Mouse (Mus musculus) lung, postnatal 0 days (tissue): ENCODE results near the gene Parp16. TPM values are rescaled to one million over a fixed set of nuclear protein-coding genes. Genes with fewer than 3 reads are reported as not detected.
"Not testable (repeated sequence)": the region's sequence is repeated elsewhere in the genome, so short reads cannot be mapped to it uniquely, and the experiment has no call there.

Experiments used
- ATAC-seq: fragments of 200-750 bp; cut with Nextera tagmentation; 2 replicates; pipeline ENCODE4 v1.8.0; 2017; ENCODE audit warnings: moderate library complexity
- DNase-seq: peaks from one replicate; pipeline ENCODE4 v3.0.0-alpha.2; 2016; ENCODE audit warnings: low spot score
- H3K27ac ChIP-seq: fragments of 300-500 bp; sonication (generic); 2 replicates; pipeline ENCODE4 v1.5.1; 2014; ENCODE audit warnings: antibody characterized with exemption, mild to moderate bottlenecking, low read length, mixed read lengths
- H3K27me3 ChIP-seq: fragments of 300-500 bp; sonication (generic); replicated peaks from 2 replicates; pipeline ENCODE4 v1.6.1; 2014; ENCODE audit warnings: low read length, mixed read lengths; ENCODE audit not compliant: insufficient read depth
- H3K36me3 ChIP-seq: fragments of 300-500 bp; sonication (generic); 2 replicates; pipeline ENCODE4 v1.6.1; 2014; ENCODE audit warnings: low read length, mixed read lengths; ENCODE audit not compliant: insufficient read depth
- H3K4me1 ChIP-seq: fragments of 300-500 bp; sonication (generic); 2 replicates; pipeline ENCODE4 v1.6.1; 2014; ENCODE audit warnings: antibody characterized with exemption, low read depth, low read length, mixed read lengths; ENCODE audit not compliant: insufficient read depth
- H3K4me2 ChIP-seq: fragments of 300-500 bp; sonication (generic); replicated peaks from 2 replicates; pipeline ENCODE4 v1.6.1; 2014; ENCODE audit warnings: low read depth, mild to moderate bottlenecking, low read length, moderate library complexity, mixed read lengths
- H3K4me3 ChIP-seq: fragments of 300-500 bp; sonication (generic); 2 replicates; pipeline ENCODE4 v1.5.1; 2014; ENCODE audit warnings: low read depth, low read length
- H3K9ac ChIP-seq: fragments of 300-500 bp; sonication (generic); replicated peaks from 2 replicates; pipeline ENCODE4 v1.6.1; 2014; ENCODE audit warnings: low read depth, mild to moderate bottlenecking
- H3K9me3 ChIP-seq: fragments of 300-500 bp; sonication (generic); 2 replicates; pipeline ENCODE4 v1.6.1; 2016; ENCODE audit warnings: low read length, mixed read lengths
- CTCF ChIP-seq: IDR thresholded peaks from 2 replicates; pipeline ENCODE4 v1.5.1; 2016; ENCODE audit warnings: antibody characterized with exemption, mild to moderate bottlenecking
- EP300 ChIP-seq: IDR thresholded peaks from 2 replicates; pipeline ENCODE4 v1.6.1; 2016; ENCODE audit warnings: antibody characterized with exemption, mild to moderate bottlenecking, control low read depth
- WGBS: fragments of 180-500 bp; shearing (Covaris S2); extraction: QIAGEN DNeasy Blood & Tissue Kit; methylation state at CpG from one replicate; pipeline ENCODE4 v1.1.7; 2014; 5-methylcytosine and 5-hydroxymethylcytosine counted together
- polyA plus RNA-seq: library from polyadenylated mRNA; unstranded; fragments of >200 nt; fragmentation: Nextera tagmentation; extraction: Ambion mirVana; gene quantifications from 2 replicates; pipeline ENCODE4 v1.2.1, GENCODE M21; 2015

Gene Parp16
- polyA plus RNA-seq, 1 experiment from 2014 or later = 5.3 TPM

DNA sequence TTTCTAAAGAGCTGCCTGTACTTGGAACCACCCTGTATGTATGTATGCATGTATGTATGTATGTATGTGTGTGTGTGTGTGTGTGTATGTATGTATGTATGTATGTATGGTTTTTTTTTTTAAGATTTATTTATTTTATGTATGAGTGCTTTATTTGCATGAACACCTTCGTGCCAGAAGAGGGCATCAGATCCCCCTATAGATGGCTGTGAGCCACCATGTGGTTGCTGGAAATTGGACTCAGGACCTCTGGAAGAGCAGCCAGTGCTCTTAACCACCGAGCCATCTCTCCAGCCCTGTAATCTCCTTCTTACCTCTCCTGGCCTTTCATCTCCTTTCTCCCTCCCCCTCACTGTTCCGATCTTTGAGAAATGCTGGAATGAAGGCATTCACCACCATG lies 25.2 kb downstream of the Parp16 start:
- not testable (repeated sequence) for H3K4me3 ChIP-seq, H3K27ac ChIP-seq, H3K9ac ChIP-seq, DNase-seq, H3K9me3 ChIP-seq, H3K27me3 ChIP-seq, H3K36me3 ChIP-seq, ATAC-seq, H3K4me2 ChIP-seq, H3K4me1 ChIP-seq
- peak; percentile 23 for TF ChIP-seq CTCF
- 36% methylated on average over 3 of the region's 3 CpGs for WGBS

DNA sequence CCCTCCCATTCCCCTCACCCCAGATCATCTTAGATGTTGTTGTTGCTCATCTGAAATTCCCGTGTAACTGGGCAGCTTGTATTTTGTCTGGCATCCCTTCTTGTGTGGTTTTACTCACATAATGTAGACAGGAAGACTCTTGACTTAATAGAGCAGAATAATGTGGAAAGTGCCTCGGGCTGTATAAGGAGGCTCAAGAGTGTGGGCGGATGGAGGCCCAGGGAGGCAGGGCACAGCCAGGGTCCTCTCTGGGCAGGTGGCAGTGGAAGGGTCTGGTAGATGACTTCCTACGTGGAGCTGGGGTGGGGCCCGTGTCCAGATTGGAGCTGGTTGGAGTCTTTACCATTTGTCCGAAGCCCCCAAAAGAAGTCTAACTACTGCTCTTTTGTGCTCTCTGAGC lies 28.8 kb downstream of the Parp16 start:
- DNase-seq (no peak), ATAC-seq (no peak)
- Histone ChIP-seq H3K4me3 (no peak overlapping the region), H3K9me3 (no peaks in the 10 kb centered on the region), H3K4me2 (no peak overlapping the region), H3K4me1 (no peaks in the 10 kb centered on the region), H3K36me3 (no peaks in the 10 kb centered on the region), H3K27ac (no peak overlapping the region), H3K27me3 (no peaks in the 10 kb centered on the region), H3K9ac (no peak overlapping the region)
- WGBS = 74% methylated on average over 6 of the region's 6 CpGs
- TF ChIP-seq EP300 (no peak), CTCF (no peak)

DNA sequence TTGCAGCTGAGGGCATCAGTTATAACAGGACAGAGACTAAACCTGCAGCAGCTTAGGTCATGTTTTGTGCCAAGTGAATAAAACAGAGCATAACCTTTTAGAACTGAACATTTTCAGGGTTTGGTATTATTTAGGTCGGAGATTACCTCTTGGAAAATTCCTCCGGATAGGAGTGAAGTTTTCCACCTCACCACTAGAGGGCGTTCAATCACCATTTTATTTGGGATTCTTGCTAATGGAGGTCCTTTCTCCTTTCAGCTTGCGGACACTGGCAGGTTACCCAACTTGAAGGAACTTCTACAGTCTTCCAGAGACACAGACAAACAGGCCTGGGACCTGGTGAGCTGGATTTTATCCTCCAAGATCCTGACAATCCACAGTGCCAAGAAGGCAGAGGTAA lies 30.6 kb downstream of the Parp16 start:
- TF ChIP-seq CTCF = peak; percentile 71
- no peak for TF ChIP-seq EP300
- peak; percentile 53 for DNase-seq
- no peaks in the 10 kb centered on the region for H3K36me3 ChIP-seq

DNA sequence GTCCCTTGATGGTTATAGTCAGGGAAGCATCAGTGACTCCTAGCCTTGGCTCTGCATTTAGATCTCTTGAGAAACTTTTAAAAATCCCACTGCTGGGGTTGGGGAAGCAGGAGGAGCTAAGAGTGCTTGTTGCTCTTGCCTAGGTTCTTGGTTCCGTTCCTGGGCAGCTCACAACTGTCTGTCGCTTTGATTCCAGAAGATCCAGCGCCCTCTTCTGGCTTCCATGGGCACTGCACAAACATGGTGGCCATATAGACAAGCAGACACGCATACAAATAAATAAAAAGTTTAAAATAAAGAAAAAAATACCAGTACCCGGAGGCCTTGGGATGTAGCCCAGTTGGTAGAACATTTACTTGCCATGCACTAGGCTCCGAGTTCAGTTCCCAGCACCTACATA lies 35.1 kb downstream of the Parp16 start:
- DNase-seq = no peak
- Histone ChIP-seq H3K27me3 (no peaks in the 10 kb centered on the region), H3K27ac (no peak overlapping the region), H3K4me2 (no peak overlapping the region), H3K9me3 (no peaks in the 10 kb centered on the region), H3K9ac (no peak overlapping the region), H3K4me3 (no peak overlapping the region), H3K4me1 (no peaks in the 10 kb centered on the region), H3K36me3 (no peaks in the 10 kb centered on the region)
- TF ChIP-seq CTCF = peak; percentile 39
- no peak for TF ChIP-seq EP300
- 71% methylated on average over 6 of the region's 6 CpGs for WGBS
- no peak for ATAC-seq

More for the DNA sequence above, 30.6 kb downstream of the Parp16 start:
- H3K9me3 ChIP-seq = no peaks in the 10 kb centered on the region
- H3K9ac ChIP-seq = no peak overlapping the region
- H3K4me1 ChIP-seq = no peaks in the 10 kb centered on the region
- no peak overlapping the region for H3K27ac ChIP-seq
- H3K4me2 ChIP-seq = no peak overlapping the region
- ATAC-seq = no peak
- 28% methylated on average over 4 of the region's 4 CpGs for WGBS
- H3K27me3 ChIP-seq = no peaks in the 10 kb centered on the region
- H3K4me3 ChIP-seq = no peak overlapping the region

DNA sequence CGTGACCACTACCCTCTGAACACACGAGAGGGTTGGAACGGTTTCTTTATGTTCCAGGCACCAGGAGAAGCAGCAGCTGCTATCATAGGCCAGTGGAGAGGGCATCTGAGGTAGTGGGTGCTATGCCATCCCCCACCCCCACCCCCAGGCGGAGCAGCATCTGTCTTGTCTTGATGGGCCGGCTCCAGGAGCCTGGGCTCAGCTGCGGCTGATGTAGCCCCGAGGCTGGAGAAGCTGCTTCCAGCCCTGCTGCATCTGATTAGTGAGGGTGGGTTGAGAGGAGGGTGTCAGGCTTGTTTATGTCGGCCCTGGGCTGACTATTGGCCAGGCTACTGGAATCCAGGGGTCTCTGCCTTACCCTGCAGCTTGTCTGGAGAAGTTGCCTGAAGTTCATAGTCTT lies 36.1 kb downstream of the Parp16 start:
- TF ChIP-seq EP300 (no peak), CTCF (no peak)
- DNase-seq = no peak
- 74% methylated on average over 8 of the region's 8 CpGs for WGBS
- H3K36me3 ChIP-seq = no peaks in the 10 kb centered on the region
- no peak for ATAC-seq
- H3K9ac ChIP-seq = no peak overlapping the region
- no peaks in the 10 kb centered on the region for H3K4me1 ChIP-seq
- no peaks in the 10 kb centered on the region for H3K9me3 ChIP-seq
- H3K27ac ChIP-seq = no peak overlapping the region
- H3K4me3 ChIP-seq = no peak overlapping the region
- no peak overlapping the region for H3K4me2 ChIP-seq
- H3K27me3 ChIP-seq = no peaks in the 10 kb centered on the region

DNA sequence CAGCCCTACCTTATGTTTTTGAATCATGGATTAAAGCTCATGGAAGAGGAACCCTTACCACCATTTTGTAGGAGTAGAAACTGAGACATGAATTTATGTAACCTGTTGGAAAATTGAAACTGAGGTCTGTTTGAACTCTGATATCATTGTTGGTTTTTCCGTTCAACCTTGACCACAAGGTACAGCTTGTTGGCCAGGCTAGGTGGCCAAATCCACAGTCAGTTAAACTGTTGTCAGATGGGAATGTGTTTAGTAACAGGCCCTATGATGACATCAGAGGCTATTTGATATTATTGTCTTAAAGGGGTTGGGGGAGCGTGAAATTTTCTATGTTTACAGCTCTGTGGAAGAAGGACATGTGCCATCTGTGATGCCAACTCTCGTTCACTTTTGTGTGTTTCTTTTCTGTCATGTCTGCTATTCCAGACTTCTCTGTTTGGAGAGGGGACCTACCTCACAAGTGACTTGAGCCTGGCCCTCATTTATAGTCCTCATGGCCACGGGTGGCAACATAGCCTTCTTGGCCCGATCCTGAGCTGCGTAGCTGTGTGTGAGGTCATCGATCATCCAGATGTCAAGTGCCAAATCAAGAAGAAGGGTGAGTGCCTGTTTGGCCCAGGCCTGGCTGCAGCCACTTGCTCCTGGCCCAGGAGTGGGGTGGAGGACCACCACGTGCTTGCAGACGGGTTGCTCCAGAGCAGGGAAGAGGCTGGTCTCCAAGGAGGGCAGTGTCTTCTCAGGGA lies 38.3 kb downstream of the Parp16 start:
- TF ChIP-seq EP300 (peak; percentile 29; the same call in 1 of the 2 replicates), CTCF (no peak)
- Histone ChIP-seq H3K27ac (no peak overlapping the region), H3K4me2 (no peak overlapping the region), H3K36me3 (no peaks in the 10 kb centered on the region), H3K4me3 (no peak overlapping the region), H3K27me3 (no peaks in the 10 kb centered on the region), H3K4me1 (no peaks in the 10 kb centered on the region), H3K9ac (no peak overlapping the region), H3K9me3 (no peaks in the 10 kb centered on the region)
- ATAC-seq (no peak), DNase-seq (no peak)
- WGBS = 81% methylated on average over 9 of the region's 9 CpGs

DNA sequence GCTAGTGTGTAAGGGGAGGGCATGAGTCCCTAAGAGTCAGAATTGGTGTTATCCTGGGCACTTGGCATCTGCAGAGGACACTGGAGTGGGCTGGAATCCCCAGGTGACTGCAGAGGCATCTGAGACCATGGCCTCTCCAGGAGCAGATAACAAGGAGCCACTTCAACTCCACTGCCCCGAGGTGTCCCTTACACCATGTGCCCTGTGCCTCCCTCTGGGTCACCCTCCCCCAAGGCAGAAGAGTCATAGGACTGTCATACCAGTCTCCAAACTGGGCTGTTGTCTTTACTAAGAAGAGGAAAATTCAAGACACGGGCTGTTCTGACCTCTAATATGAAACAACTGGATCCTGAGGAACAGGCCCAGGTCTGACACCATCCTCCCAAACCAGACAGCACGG lies 39.6 kb downstream of the Parp16 start:
- no peak overlapping the region for H3K9ac ChIP-seq
- H3K27ac ChIP-seq = no peak overlapping the region
- H3K4me1 ChIP-seq = no peaks in the 10 kb centered on the region
- DNase-seq (no peak), ATAC-seq (no peak)
- 79% methylated on average over 3 of the region's 3 CpGs for WGBS
- H3K27me3 ChIP-seq = no peaks in the 10 kb centered on the region
- H3K4me2 ChIP-seq = no peak overlapping the region
- no peak overlapping the region for H3K4me3 ChIP-seq
- no peaks in the 10 kb centered on the region for H3K9me3 ChIP-seq
- H3K36me3 ChIP-seq = no peaks in the 10 kb centered on the region
- TF ChIP-seq EP300 = no peak
- TF ChIP-seq CTCF = no peak
